Mouse (Mus musculus) regulatory T cell (primary cell): ENCODE results near the gene Gm29797.

ENCODE experiments used
- in situ Hi-C: fragments of 300-600 bp; cut with MboI, MseI; formaldehyde crosslinking; loops from one replicate; pipeline ENCODE4 v1.15.1; 2025; ENCODE audit warnings: high pct_unique_total_duplicates

Gene Gm29797

GRCm38 (mm10) chr2:181695776-181696175 lies 38.9 kb downstream of the Gm29797 start:
- in situ Hi-C loops: no loop called here

DNA sequence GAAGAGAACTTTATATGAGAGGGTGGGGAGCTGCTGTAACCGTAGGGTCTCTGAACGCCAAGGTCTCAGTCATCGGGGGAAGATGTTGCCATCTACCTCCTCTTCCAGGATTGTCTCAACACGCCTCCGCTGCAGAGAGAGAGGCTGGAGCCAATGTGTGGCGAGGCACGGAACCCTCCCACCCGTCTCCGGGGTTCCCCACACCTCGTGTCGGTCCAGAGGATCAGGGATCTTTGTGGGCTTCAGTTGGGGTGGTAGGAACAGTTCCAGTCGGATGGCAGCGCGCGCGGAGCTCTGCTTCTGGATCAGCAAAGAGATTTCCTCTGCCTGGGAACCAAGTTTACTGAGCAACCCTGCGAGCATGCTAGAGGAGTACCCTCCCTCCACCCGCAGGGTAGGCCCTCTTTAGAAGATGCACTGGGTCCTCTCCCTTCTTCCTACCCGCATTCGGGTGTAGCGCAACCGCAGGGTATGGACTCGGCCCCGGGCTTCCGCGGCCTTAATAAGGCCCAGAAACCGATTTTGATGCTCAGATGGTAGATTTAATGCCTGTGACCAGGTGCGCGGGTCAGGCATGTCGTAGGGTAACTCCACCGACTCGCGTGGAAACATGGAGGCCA lies 40.1 kb downstream of the Gm29797 start:
- in situ Hi-C loops: no loop called here

DNA sequence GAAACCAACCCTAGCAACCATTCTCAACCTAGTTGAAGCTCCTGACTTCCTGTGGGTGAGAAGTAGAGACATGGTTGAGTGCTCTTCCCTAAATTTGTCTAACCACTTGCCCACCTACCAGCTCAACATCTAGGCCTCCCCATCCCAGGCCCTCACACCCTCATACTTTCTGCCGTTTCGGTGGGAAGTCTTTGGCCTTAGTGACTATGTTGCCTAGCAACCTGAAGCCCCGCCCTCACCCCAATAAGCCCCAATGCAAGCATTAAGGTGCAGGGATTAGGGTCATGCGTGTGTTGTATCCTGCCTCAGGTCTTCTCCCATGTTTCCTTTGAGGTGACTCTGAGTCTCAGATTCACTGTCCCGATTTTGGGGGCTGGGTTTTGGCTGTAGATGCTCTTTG lies 41.4 kb downstream of the Gm29797 start, which contains the start of gene Lkaaear1:
Lkaaear1 (minus strand) TSS at position 202 of the 400 bp plus-strand sequence.
- in situ Hi-C loops: no loop called here

- in situ Hi-C loops: loop anchor here (10.0 kb wide), 1 partner anchor 62 kb away; no protein-coding TSS in a partner anchor
Measured at GRCm38 (mm10) chr2:181706668-181707067, 49.8 kb downstream of the Gm29797 start.
